Mouse (Mus musculus) bone marrow, adult 2 months (tissue): ENCODE measurements around the gene Rheb.

ENCODE experiments used
- CTCF ChIP-seq: fragments of 200-500 bp; IDR thresholded peaks from 2 replicates; pipeline ENCODE4 v1.5.1; 2011; ENCODE audit warnings: low read length, control low read depth; ENCODE audit not compliant: control insufficient read depth, insufficient read depth
- POLR2A ChIP-seq: fragments of 200-500 bp; IDR thresholded peaks from 2 replicates; pipeline ENCODE4 v1.6.1; 2011; ENCODE audit warnings: low read depth, mild to moderate bottlenecking, control low read depth, low read length, borderline replicate concordance; ENCODE audit not compliant: control insufficient read depth

DNA sequence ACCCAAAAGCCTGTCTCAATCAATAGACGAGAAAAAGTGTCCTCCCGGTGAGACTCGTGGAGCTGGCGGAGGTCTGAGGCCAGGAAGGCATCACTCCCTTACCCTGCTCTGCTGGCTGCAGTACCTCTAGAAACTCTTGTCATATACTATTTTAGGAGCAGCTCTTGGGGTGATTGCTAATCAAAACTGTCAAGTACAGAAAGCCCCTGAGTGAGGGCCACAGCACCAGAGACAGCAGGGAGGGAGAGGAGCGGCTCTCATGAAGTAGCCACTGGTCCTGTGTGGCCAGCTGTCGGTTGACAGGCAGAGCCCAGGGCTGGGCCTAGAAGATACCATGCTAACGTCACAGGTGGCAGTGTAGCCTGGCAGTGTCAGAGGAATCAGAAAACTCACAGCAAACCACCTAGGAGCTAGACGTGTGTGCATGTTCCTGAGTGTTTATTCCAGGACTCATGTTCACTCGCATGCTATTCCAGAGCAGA, 19.1 kb upstream of the Rheb start:
- TF ChIP-seq POLR2A (no peak), CTCF (no peak)
